Mouse (Mus musculus) CH12F3 (cell line): ENCODE results near the gene Dbf4.

ENCODE experiments used
- in situ Hi-C: fragments of 300-500 bp; cut with MboI; formaldehyde crosslinking; loops from 2 replicates; pipeline ENCODE4 v1.14.3; 2020; ENCODE audit warnings: low sequenced_read_pairs

The Dbf4 gene

DNA sequence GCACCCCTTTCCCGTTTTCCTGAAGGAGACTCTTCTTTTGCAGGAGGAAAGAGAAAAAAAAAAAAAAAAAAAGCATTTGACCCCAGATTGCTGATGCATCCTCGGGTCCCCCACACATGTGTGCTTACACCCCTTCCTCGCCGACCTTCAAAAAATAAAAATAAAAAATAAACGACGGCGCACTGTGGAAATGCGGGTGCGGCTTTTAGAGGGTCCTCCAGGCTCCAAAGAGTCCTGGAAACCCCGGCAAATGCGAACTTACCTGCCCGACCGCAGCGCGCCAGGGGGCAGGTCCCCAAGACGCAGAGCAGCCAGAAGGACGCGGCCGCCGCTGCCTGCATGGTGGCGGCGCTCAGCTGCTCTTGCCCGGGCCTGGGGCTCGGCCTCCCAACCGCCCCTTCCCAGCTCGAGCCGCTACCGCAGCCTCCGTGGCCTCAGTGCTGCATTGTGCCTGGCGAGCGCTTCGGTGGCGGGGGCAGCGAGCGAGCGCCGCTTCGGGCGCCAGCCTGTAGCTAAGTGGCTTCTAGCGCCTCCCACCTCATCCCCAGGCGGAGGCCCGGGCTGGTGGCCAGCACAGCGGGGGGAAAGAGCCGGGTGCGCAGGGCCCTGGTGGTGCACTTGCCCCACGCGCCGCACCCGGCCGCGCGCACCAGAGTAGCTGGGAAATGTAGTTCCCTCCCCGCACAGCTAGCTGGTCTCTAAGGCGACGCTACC is 54.7 kb downstream of the Dbf4 start, which contains the start of gene Adam22:
Adam22 (minus strand) TSS at position 547 of the 714 bp plus-strand sequence.
- in situ Hi-C loops, result no loop called here

DNA sequence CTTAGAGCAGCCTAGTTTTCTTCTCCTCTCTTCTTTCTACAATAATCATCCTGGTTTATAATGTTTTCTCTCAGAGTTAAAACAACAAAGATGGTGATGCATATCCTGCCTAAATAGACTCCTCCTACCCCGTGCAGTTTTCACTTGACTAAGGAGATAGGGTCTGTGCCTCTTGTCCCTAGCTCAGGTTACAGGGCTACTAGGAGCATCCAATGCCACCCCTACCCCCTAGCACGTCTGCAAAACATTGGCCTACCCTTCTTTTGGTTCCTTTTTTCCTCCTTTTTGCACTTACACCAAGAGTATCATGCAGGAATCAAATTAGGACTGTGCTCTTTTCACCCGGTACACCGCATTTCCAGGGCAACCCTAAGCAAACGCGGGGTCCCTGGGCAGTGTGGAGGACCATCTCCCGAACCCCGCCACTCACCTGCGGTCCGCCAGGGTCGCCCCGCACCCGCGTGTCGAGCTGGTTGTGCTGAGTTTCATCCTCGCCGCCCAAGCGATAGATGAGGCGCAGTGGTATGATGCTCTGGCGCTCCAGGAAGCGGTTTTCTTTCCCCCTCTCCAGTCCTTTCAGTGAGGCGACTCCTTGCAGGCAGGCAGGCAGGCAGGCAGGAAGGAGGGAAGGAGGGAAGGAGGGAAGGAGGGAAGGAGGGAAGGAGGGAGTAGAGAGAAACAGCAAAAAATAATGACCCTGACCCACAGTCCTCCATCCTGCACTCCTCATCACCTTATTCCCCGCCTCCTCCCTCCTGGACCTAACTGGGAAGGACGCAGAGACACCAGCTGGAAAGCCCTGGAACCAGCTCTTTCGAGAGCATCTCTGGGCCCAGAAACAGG is 55.5 kb downstream of the Dbf4 start:
- in situ Hi-C loops, result no loop called here

DNA sequence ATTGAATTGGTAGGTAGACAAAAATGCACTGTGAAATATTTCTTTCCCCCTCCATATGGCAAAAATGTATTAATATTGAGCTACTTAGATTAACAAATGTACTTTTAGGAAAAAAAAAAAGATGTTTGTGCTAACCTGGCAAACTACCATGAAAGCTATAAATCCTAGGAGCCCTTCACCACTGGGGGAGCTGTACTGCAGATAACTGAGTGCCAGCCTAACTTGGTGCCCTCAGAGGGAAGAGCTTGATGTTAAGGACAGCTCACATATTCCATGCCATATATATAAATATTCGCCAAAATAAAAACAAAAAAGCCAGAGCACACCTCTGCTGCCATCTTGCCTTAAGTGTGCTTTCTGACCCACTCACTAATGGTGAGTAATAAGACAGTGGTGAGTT is 60.2 kb downstream of the Dbf4 start:
- in situ Hi-C loops, result no loop called here

DNA sequence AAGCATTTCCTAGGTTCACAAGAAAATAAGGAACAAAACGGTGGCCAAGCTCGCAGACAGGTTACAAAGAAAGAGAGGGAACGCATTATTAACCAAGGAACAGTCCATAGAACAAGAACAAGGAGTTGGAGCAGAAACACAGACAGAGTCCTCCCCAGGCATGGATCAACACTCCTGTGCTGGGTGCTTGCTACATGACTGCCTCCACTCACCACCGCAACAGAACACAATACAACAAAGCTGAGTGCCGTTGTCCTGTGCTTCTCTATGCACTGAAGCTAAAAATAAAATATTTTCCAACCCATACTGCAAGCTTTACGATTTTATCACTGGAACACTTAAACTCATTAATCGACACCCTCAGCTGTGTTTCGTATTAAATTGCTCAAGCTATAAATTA is 64.8 kb downstream of the Dbf4 start:
- in situ Hi-C loops, result no loop called here

DNA sequence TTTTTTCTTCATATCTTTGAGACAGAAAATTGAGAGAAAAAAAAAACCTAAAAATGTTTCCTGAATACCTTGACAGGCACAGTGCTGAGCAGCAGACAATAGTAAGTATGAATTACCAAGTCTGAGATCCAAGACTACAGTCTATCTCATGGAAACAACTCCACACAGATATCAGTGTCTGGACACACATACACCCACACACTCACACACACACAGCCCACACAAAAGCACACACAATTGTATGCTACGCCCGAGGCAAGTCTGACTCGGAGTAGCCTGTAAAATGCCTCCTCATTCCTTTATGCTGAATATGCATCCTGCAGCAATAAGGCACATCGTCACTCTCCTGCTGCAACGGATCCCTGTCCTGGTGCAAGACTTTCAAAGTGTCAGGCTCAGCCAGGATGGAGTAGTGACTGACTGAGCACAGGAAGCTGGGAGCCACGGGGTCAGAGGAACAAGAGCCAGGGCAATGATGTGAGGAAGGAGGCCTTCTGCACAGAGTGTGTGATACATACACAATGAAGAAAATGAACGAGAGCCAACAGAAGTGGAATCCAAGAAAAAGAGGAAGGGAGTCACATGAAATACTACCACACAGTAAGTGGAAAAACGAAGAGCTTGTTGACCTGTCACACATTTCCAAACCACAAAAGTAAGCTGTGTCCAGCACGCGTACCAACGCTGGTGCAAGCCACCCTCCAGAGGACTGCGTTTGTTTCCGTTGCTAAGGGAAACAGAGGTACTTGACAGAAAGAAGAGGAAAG is 65.4 kb downstream of the Dbf4 start:
- in situ Hi-C loops, result no loop called here

DNA sequence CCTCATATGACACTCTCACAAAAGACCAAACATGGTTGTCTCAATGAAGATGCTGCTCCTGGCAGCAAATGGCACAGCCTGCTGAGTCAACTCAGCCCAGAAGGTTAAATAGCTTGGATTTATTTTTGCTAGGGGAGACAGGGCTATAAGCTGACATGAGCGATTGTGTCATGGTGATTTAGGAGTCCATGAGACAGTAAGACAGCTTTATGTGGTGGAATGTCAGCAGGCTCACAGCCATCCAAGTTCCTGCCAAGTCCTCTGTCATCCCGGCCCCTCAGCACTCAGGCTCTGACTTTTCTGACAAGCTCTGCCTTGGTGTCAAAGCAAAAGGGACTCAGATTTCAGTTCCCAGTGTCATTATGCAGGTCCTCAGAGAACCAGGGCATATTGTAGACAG is 66.2 kb downstream of the Dbf4 start:
- in situ Hi-C loops, result no loop called here

- in situ Hi-C loops, result no loop called here
These were observed 73.0 kb downstream of the Dbf4 start for GRCm38 (mm10) chr5:8349557-8349956.
